ENCODE assay signal across 26 mouse cellular contexts in the genomic region with DNA sequence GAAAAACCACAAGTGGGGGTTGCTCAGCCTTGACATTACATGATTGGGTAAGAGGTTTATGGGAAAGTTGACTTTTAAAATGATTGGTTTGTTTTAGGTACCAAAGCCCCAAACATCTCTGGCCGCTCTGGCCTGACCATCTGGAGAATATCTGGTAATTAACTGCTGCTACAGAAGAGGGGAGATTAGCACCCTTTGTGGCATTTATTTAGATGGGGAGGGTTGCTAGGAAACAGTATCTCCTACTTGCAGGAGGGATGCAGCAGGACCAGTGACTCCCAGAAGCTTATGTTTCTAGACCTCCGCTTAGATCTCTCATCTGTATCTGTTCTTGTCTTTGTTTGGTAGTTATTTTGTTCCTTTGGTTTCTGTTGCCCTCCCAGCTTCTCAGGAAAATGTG. TPM values are rescaled to one million over a fixed set of nuclear protein-coding genes. Genes with fewer than 3 reads are reported as not detected.
DNase-seq lines count a peak whose midpoint lies in the region; ATAC-seq and TF ChIP-seq lines count a peak whose summit lies in the region.
"Had no signal": no experiment of that assay in that cellular context is flagged by ENCODE, and none has a peak within 500 bp of the region (broad histone marks: within the 10 kb centered on the region; RNA-seq: fewer than 3 reads in every experiment).

No protein-coding gene starts in this region.

- H3K9me3 ChIP-seq in forebrain, postnatal 0 days (ENCODE audit: low read length): no peaks in the 10 kb centered on the region
- no peaks in the 10 kb centered on the region for H3K9me3 ChIP-seq in forebrain, embryonic 16.5 days (ENCODE audit: control insufficient read depth, low read length)
- H3K9me3 ChIP-seq in midbrain, embryonic 11.5 days (ENCODE audit: control insufficient read depth, low read length): no peaks in the 10 kb centered on the region
- no peaks in the 10 kb centered on the region for H3K9me3 ChIP-seq in midbrain, postnatal 0 days (ENCODE audit: low read length)
- H3K9me3 ChIP-seq: embryonic facial prominence, embryonic 12.5 days; forebrain, embryonic 12.5 days; heart, embryonic 10.5 days; heart, embryonic 15.5 days; hindbrain, embryonic 13.5 days had no signal

- no peak overlapping the region for H3K4me2 ChIP-seq in forebrain, postnatal 0 days (ENCODE audit: low read depth)
- H3K4me2 ChIP-seq in forebrain, embryonic 16.5 days (ENCODE audit: low read length): no peak overlapping the region
- H3K4me2 ChIP-seq in midbrain, embryonic 11.5 days: no peak overlapping the region
- no peak overlapping the region for H3K4me2 ChIP-seq in midbrain, postnatal 0 days (ENCODE audit: low read depth, low read length, poor library complexity, severe bottlenecking)
- H3K4me2 ChIP-seq: embryonic facial prominence, embryonic 12.5 days; forebrain, embryonic 12.5 days; heart, embryonic 15.5 days; hindbrain, embryonic 13.5 days had no signal

- no peak overlapping the region for H3K9ac ChIP-seq in forebrain, postnatal 0 days
- H3K9ac ChIP-seq in forebrain, embryonic 16.5 days (replicated peaks; ENCODE audit: low read depth, low read length): no peak overlapping the region
- H3K9ac ChIP-seq in midbrain, embryonic 11.5 days (ENCODE audit: low read length): no peak overlapping the region
- no peak overlapping the region for H3K9ac ChIP-seq in midbrain, postnatal 0 days (replicated peaks; ENCODE audit: low read length, poor library complexity, severe bottlenecking)
- H3K9ac ChIP-seq: embryonic facial prominence, embryonic 12.5 days; forebrain, embryonic 12.5 days; heart, embryonic 15.5 days; hindbrain, embryonic 13.5 days had no signal

- no peak overlapping the region for H3K4me3 ChIP-seq in forebrain, postnatal 0 days (ENCODE audit: low read depth, low read length)
- H3K4me3 ChIP-seq in forebrain, embryonic 16.5 days (replicated peaks; ENCODE audit: low read length): no peak overlapping the region
- H3K4me3 ChIP-seq in midbrain, embryonic 11.5 days (ENCODE audit: low read depth, low read length): no peak overlapping the region
- H3K4me3 ChIP-seq in midbrain, postnatal 0 days (ENCODE audit: low read depth, low read length): no peak overlapping the region
- H3K4me3 ChIP-seq: embryonic facial prominence, embryonic 12.5 days; forebrain, embryonic 12.5 days; heart, embryonic 10.5 days; heart, embryonic 15.5 days; hindbrain, embryonic 13.5 days had no signal

- TF ChIP-seq CTCF in forebrain, postnatal 0 days (IDR thresholded peaks at IDR 0.05; ENCODE audit: low read depth): no peak
- no peak for TF ChIP-seq CTCF in midbrain, postnatal 0 days (IDR thresholded peaks at IDR 0.05)

- WGBS in forebrain, postnatal 0 days: 35% methylated on average over 2 of the region's 2 CpGs
- 41% methylated on average over 2 of the region's 2 CpGs for WGBS in forebrain, embryonic 16.5 days
- WGBS in midbrain, embryonic 11.5 days: 31% methylated on average over 2 of the region's 2 CpGs
- 39% methylated on average over 2 of the region's 2 CpGs for WGBS in midbrain, postnatal 0 days

- no peak for ATAC-seq in forebrain, postnatal 0 days
- ATAC-seq in forebrain, embryonic 16.5 days: no peak
- ATAC-seq in midbrain, embryonic 11.5 days (ENCODE audit: low FRiP score): peak; percentile 59; the same call in 1 of the 2 replicates
- ATAC-seq in midbrain, postnatal 0 days (ENCODE audit: low FRiP score): no peak
- ATAC-seq: activated CD4-positive, CD25-positive, alpha-beta regulatory T cell, adult 4 months; hindbrain, postnatal 0 days; Patski had no signal

- no peak overlapping the region for H3K27ac ChIP-seq in forebrain, postnatal 0 days (ENCODE audit: low read depth, low read length)
- H3K27ac ChIP-seq in forebrain, embryonic 16.5 days (ENCODE audit: low read length): no peak overlapping the region
- no peak overlapping the region for H3K27ac ChIP-seq in midbrain, embryonic 11.5 days (ENCODE audit: low read depth, low read length)
- H3K27ac ChIP-seq in midbrain, postnatal 0 days (ENCODE audit: low read depth, low read length): no peak overlapping the region
- H3K27ac ChIP-seq: embryonic facial prominence, embryonic 12.5 days; forebrain, embryonic 12.5 days; heart, embryonic 10.5 days; heart, embryonic 15.5 days; hindbrain, embryonic 13.5 days; hindbrain, postnatal 0 days had no signal

- no peaks in the 10 kb centered on the region for H3K36me3 ChIP-seq in forebrain, postnatal 0 days (ENCODE audit: insufficient read depth)
- no peaks in the 10 kb centered on the region for H3K36me3 ChIP-seq in forebrain, embryonic 16.5 days (ENCODE audit: control insufficient read depth, insufficient read depth)
- H3K36me3 ChIP-seq in midbrain, embryonic 11.5 days (ENCODE audit: control insufficient read depth, insufficient read depth, low read length): no peaks in the 10 kb centered on the region
- H3K36me3 ChIP-seq in midbrain, postnatal 0 days (ENCODE audit: insufficient read depth, low read length): no peaks in the 10 kb centered on the region
- H3K36me3 ChIP-seq: embryonic facial prominence, embryonic 12.5 days; forebrain, embryonic 12.5 days; heart, embryonic 10.5 days; heart, embryonic 15.5 days; hindbrain, embryonic 13.5 days had no signal

- H3K4me1 ChIP-seq in forebrain, postnatal 0 days (ENCODE audit: insufficient read depth): no peaks in the 10 kb centered on the region
- H3K4me1 ChIP-seq in forebrain, embryonic 16.5 days (replicated peaks; ENCODE audit: control insufficient read depth, insufficient read depth, low read length): no peaks in the 10 kb centered on the region
- no peaks in the 10 kb centered on the region for H3K4me1 ChIP-seq in midbrain, embryonic 11.5 days (ENCODE audit: control insufficient read depth, insufficient read depth, low read length)
- no peaks in the 10 kb centered on the region for H3K4me1 ChIP-seq in midbrain, postnatal 0 days (ENCODE audit: insufficient read depth, low read length)
- H3K4me1 ChIP-seq: embryonic facial prominence, embryonic 12.5 days; heart, embryonic 10.5 days; heart, embryonic 15.5 days had no signal

- no peaks in the 10 kb centered on the region for H3K27me3 ChIP-seq in forebrain, postnatal 0 days (ENCODE audit: insufficient read depth, low read length)
- no peaks in the 10 kb centered on the region for H3K27me3 ChIP-seq in forebrain, embryonic 16.5 days (replicated peaks; ENCODE audit: control insufficient read depth, insufficient read depth, low read length)
- no peaks in the 10 kb centered on the region for H3K27me3 ChIP-seq in midbrain, embryonic 11.5 days (ENCODE audit: control insufficient read depth, insufficient read depth, low read length)
- H3K27me3 ChIP-seq in midbrain, postnatal 0 days (ENCODE audit: insufficient read depth, low read length): no peaks in the 10 kb centered on the region
- H3K27me3 ChIP-seq: CH12.LX; embryonic facial prominence, embryonic 12.5 days; forebrain, embryonic 12.5 days; hindbrain, embryonic 13.5 days had no signal

- DNase-seq in forebrain, postnatal 0 days: peak; percentile 1
- no peak for DNase-seq in midbrain, embryonic 11.5 days (ENCODE audit: low spot score, missing footprints)
- DNase-seq in midbrain, postnatal 0 days (ENCODE audit: low spot score): no peak
- DNase-seq in retina, postnatal 1 day: peak; percentile 30
- DNase-seq in retina, embryonic 14.5 days (ENCODE audit: low spot score): no peak
- DNase-seq: adrenal gland, postnatal 36 days; cerebellum, adult 11-12 months; cerebellum, adult 9-10 months; cerebellum, postnatal 25 days; gastrocnemius, postnatal 36 days; heart, adult 18-20 months; heart, postnatal 14 days had no signal

RNA-seq across cellular contexts. Expression of a gene that starts 27.6 kb away (rescaled TPM):
- 0.10 TPM in 1 of 2 replicates, not detected in the other for total RNA-seq in forebrain, postnatal 0 days (2014; rRNA removed)
- polyA plus RNA-seq in forebrain, postnatal 0 days (2015; fragmentation: Nextera tagmentation; extraction: Ambion mirVana): 0.19 TPM in 1 of 2 replicates, not detected in the other
- polyA plus RNA-seq in forebrain, embryonic 16.5 days (2015; fragmentation: Nextera tagmentation; extraction: Ambion mirVana): not detected in 2 replicates
- polyA plus RNA-seq in midbrain, embryonic 11.5 days (2014; fragmentation: Nextera tagmentation; extraction: Ambion mirVana): not detected in 2 replicates
- 1.2 TPM in 1 of 2 replicates, not detected in the other for total RNA-seq in midbrain, postnatal 0 days (2014; rRNA removed)
- polyA plus RNA-seq in midbrain, postnatal 0 days (2015; fragmentation: Nextera tagmentation; extraction: Ambion mirVana): 0.10 and 0.12 TPM in 2 replicates
- total RNA-seq: adrenal gland, adult 18-20 months; adrenal gland, postnatal 36 days; CH12.LX; gastrocnemius, adult 8-10 months; gastrocnemius, postnatal 36 days; heart, adult 18-20 months; heart, postnatal 14 days; hematopoietic stem cell, adult 5-6 weeks; hindbrain, postnatal 0 days had no signal
- polyA plus RNA-seq: activated CD4-positive, CD25-positive, alpha-beta regulatory T cell, adult 4 months; cortical plate, adult 2 months; embryonic facial prominence, embryonic 12.5 days; forebrain, embryonic 12.5 days; heart, embryonic 10.5 days; heart, embryonic 15.5 days; hindbrain, embryonic 13.5 days; hindbrain, postnatal 0 days; Patski had no signal

Comparison
In these comparisons a context has a peak if more than half of its experiments do, and no peak if none do; other contexts are left out.
1. DNase-seq: peak in forebrain, postnatal 0 days (single experiment) and retina, postnatal 1 day (single experiment); none in midbrain, embryonic 11.5 days (single experiment), midbrain, postnatal 0 days (single experiment) and retina, embryonic 14.5 days (single experiment).